Mouse (Mus musculus): Measurements from ENCODE around the gene B4galnt3. TPM values are rescaled to one million over a fixed set of nuclear protein-coding genes. Genes with fewer than 3 reads are reported as not detected.

Gene B4galnt3
- total RNA-seq, 2 experiments from 2014 or later, result not detected

DNA sequence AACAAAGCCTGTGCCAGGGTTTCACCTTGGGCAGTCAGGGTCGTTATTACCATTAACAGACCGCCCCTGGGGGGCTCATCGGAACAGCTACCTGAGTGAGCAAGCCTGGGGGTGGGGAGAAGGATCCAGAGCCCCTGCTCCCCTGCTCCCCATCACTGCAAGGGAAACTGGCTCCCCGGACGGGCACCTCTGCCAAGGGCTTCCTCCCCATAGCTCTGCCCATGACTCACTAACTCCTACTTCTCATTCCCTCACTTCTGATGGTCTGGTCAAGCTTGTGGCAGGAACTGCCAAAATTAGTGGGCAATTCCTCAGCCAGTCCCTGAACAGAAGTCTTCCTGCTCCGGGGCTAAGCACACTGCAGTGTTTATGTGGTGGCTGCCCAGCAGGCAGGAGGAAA, 19.1 kb downstream of the B4galnt3 start:
- ATAC-seq (ENCODE audit: poor library complexity, severe bottlenecking), result no peak

DNA sequence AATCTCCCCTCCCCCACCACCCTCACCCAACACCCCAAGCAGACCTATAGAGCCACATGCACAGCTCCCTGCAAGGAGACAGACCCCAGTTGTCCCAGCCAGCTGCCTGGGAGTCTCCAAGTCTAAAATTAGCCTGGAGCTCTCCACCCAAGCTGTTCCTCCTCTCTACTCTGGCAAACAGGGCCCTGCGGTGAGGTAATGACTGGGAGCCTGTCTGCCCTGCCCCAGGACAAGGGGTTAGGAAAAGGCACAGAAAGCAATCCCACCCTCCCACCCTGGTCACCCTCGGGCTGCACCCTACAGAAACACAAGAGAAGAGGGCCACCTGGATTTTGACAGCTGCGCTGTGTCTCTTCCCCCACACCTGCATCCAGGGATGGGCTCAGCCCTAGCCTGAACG, 19.5 kb downstream of the B4galnt3 start:
- ATAC-seq (ENCODE audit: poor library complexity, severe bottlenecking), result no peak

DNA sequence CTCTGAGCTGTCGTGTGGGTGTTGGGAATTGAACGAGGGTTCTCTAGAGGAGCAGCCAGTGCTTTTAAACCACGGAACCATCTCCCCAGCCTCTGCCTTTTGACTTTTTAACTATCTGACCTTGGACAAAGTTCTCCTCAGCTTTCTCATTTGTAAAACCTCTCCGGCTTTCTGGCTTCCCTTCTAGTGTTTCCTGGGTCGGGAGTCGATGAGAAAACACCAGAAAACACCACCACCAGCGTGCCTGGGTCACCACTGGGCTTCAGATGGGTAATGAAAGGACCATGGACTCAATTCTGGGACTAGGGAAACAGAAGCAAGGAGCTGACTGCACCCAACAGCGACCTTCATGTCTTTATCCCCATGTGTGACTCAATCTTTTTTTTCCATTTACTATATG, 20.2 kb downstream of the B4galnt3 start:
- ATAC-seq (ENCODE audit: poor library complexity, severe bottlenecking), result no peak

DNA sequence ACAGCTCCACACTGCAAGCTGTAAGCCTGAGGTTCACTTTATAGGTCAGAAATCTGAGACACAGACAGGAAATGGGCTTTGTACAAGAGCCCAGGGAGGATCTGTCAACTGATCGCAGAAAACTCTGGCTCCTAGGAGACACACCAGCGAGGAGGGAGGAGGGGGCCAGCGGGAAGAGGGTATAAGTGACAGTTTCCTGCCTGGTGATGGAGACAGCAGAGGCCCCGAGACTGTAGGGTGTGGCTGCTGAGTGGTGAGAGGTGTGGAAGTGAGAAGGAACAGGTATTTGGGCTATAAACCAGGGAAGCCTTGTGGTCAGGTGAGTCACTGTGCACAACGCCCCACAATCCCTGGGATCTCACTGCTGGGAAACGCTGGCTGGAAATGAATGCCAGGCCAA, 30.2 kb downstream of the B4galnt3 start:
- ATAC-seq (ENCODE audit: poor library complexity, severe bottlenecking), result no peak

DNA sequence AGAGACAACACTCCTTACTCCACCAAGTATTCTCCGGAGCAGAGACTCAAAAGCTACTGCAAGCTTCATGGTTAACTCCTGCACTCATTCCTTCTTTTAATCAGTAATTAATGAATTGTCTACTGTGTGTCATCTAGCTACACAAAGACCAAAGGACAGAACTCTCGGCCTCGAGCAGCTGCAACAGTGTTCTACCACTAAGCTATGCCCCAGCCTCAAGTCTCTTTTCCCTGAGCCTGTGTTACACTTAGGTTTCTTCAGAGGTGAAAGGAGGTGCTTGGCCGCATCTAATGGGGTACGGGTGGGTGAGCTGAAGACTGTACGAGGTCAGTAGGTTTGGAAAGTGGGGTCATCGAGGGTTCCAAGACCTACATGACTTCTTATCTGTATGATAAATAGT, 30.8 kb downstream of the B4galnt3 start:
- ATAC-seq (ENCODE audit: poor library complexity, severe bottlenecking), result no peak

DNA sequence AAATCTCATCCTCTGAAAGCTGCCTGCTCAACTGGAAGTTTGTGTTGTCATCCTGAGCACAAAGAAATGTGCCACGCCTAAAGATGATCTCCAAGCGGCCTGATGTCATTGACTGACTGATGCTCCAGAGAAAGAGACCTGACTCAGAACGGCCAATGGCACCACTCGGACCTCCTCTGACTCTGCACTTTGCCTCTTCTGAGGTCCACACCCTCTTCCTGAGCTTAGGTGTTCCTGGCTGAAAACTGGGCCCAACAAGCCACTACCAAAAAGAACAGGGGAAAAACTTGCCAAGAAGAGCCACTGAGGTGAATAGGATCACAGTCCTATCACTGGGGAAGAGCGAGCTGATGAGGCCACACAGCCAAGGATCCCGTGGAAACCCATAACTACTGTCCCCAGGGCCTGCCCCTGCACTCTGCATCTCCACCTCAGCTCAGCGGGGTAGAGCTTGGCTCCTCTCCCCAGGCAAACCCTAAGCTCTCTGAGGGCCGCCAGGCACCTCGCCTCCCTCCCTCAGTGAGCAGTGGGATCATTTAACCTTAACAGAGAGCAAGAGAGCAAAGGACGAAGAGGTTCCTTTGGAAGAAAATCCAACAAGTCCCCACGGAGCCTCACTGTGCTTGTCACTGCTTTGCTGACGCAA, 31.4 kb downstream of the B4galnt3 start:
- ATAC-seq (ENCODE audit: poor library complexity, severe bottlenecking), result no peak

DNA sequence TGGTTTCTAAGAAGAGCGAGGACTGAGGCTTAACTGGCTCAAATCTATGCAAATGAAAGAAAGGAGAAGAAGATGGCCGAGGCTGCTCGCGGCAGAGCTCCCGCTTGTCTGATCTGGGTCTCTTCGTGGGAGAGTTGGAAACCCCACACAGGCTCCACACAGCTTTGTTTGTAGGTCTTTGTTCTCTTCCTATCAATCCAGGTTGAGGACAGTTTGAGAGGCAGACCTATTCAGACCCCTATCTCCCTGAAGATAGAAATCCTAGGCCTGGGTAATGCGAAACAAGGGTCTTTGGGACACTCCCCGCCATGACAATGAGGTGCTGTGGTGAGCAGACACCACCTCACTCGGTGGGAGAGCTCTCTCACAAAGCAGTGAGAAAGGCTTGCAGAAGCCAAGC, 34.9 kb downstream of the B4galnt3 start:
- ATAC-seq (ENCODE audit: poor library complexity, severe bottlenecking), result no peak

DNA sequence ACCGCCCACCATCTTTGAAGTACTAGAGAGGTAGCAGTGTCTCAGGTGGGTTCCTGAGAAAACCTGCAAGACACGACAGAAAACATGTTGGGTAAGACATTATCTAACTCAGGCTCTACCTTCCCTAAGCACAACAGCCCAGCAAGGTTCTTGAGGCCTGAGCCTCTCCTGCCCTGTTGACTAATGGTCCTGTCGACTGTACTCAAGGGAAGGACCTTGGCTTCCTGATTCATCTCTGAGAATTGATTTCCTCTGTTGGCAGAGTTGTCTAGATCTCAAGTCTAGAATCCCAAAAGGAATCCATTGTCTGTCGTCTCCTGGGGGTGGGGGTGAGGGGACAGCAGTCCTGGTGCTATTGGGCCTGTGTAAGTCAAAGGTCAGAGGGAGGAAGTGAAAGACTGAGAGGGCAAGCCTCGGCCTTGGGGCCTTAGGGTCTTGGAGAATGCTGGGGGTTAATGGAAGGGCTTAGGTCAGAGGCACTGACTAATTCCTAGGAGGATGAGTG, 37.9 kb downstream of the B4galnt3 start:
- no peak for ATAC-seq (ENCODE audit: poor library complexity, severe bottlenecking)

DNA sequence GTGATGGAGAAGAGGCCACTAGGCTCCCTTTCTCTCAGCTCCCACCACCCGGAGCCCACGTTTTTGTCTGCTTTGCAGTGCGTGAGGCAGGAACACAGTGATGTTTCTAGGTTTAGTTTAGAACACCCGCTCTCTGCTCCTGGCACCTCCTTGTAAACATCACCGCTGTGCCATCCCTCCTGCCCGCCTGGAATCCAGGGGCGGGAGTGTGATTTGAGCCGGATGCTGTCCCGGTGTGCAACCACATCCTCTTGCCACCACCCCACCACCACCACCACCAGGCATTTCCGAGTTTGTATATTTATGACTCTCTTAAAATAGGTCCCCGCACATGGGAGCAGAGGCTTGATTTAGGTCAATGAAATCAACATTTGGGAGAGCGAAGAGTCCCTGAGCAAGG, 38.7 kb downstream of the B4galnt3 start:
- ATAC-seq (ENCODE audit: poor library complexity, severe bottlenecking), result no peak

DNA sequence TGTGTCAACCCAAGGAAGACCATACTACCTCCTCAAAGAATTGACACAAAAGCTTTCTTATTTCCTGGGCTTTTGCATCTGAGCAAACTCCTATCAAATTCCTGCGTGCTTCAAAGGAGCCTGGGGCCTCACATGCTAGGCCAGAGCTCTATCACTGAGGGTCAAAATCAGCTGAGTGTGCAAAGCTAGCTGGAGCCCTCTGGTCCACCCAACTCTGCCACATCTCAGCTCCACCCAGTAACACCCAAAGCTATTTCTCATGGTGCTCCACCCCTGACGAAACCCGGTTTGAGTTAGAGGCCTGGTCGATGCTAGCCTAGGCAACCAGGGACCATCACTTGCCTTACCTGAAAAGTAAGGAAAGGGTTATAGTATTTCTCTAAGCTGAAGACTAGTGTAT, 39.2 kb downstream of the B4galnt3 start:
- no peak for ATAC-seq (ENCODE audit: poor library complexity, severe bottlenecking)

DNA sequence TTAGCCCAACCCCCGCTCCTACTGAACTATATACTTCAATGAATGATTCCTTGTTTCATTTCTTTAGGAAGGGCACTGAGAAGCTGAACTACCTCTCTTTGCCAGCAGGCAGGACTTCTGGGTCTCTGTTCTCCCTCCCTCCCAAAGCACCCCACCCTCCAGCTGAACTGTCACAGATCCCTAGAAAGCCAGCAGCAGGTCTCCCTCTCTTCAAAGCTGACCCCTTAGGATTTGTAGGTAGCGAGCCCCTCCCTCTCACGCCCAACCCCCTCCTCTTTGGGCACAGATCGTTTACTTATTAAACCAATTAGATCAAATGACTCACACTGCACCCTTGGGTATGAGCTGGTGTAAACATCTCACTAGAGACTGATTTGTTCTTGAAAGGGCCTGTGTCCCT, 39.7 kb downstream of the B4galnt3 start:
- no peak for ATAC-seq (ENCODE audit: poor library complexity, severe bottlenecking)

DNA sequence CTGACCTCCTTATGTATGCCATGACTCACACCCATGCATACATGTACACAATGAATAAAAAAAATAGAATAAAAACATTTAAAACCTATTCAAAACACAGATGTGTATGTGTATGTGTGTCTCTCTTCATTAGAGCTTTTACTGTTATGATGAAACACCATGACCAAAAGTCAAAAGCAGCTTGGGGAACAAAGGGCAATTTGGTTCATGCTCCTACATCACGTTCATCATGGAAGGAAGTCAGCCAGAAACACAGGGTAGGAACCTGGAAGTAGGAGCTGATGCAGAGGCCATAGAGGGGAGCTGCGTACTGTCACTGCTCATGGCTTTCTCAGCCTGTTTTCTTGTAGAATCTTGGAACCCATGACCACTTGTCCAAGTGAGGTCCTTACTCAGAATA, 41.6 kb downstream of the B4galnt3 start:
- ATAC-seq (ENCODE audit: poor library complexity, severe bottlenecking), result no peak

DNA sequence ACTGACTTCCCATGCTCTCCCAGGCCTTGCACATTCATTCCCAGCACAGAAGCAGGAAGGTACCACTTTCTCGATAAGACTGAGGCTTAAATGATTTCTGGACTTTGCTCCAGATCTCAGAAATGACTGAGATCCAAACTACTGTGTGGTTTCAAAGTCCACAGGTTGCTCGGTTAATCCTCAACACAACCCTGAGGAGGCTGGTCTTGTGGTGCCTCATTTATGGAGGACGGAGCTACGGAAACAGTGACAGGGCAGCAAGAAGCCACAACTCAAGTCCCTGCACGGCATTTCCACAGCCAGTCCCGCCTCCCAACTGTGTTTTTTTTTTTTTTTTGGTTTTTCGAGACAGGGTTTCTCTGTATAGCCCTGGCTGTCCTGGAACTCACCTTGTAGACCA, 43.3 kb downstream of the B4galnt3 start:
- ATAC-seq (ENCODE audit: poor library complexity, severe bottlenecking), result no peak

DNA sequence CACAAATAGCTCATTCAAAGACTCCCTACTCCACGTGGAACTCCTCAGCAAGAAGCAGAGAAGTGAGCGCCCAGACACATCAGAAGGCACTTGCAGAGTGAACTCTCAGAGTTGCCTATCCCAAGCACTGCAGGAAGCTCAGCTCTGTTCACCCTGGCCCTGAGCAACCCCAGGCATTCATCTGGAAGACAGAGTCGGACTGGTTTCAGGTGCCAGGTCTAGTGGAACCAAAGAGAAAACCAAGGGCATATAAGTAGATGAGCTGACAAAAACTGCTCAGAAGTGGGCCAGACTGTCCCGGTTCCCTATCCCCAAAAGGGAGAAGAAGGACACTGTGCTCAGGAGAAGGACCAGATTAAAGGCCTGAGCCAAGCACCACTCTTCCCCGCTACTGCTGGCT, 44.5 kb downstream of the B4galnt3 start:
- no peak for ATAC-seq (ENCODE audit: poor library complexity, severe bottlenecking)

DNA sequence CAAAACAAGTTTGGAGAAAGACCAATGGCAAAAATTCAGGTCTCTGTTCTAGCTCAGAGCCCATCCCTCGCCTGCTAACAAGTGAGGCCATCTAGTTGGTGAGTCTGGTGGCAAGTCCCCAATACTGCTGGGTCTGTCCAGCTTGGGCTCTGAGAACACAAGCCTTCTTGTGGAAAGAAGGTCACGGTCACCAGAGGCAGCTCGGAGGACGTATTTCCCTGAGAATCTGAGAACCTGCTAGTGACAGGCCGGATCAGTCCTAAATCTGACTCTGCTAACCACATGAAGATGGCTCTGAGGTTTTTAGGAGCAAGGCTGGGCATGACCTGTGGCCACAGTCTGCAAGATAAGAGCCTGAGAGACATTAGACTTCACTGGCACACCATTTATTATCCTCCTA, 47.7 kb downstream of the B4galnt3 start:
- no peak for ATAC-seq (ENCODE audit: poor library complexity, severe bottlenecking)

DNA sequence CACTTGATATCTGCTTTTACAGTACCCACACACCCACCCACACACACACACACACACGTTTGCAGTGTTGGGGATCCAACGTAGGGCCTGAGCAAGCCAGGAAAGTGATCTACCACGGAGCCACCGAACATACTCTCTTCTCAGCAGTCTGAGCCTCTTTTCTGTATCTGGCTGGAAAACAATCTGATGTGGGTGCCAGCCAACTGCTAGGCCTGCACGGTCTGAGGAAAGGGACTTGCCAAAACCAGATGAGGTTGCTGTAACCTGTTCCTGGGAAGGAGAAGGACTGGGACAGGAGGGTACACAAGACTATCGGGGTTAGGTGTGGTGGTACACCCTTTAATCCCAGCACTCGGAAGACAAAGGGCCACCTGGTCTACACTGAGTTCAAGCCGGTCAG, 51.1 kb downstream of the B4galnt3 start:
- ATAC-seq (ENCODE audit: poor library complexity, severe bottlenecking), result no peak

DNA sequence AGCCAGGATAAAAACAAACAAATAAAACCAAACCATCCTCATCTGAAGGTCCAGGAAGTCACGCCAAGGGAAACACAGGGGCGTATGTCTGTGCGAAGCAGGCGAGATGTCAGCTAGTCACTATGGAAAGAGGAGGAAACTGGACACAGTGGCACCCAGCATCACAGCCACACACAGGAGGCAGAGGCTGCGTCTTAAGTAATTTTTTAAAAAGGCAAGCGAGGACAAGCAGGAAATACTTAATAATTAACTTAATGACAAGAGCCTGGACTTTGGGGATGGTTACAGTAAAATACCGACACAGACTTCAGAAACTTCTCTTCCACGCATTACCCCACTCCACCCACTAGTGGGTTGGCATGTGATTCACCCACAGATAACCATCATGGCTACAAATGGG, 51.8 kb downstream of the B4galnt3 start:
- ATAC-seq (ENCODE audit: poor library complexity, severe bottlenecking), result no peak

DNA sequence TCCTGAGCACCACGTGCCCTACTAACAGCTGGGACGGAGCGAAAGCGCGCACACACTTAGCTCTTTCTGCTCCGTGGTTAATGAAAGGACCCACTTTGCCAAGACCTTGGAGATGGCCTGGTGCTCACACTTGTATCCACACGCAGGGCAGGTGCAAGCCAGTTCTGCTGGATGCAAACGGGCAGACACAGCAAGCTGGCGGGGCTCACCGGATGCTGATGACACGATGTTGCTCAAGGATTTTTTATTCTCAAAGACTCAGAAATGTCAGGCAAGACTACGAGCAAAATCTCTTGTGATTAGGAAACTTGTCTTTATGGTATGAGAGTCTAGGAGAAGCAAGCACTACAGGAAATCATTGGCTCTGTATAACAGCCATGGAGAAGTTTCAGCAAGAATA, 52.9 kb downstream of the B4galnt3 start:
- no peak for ATAC-seq (ENCODE audit: poor library complexity, severe bottlenecking)

DNA sequence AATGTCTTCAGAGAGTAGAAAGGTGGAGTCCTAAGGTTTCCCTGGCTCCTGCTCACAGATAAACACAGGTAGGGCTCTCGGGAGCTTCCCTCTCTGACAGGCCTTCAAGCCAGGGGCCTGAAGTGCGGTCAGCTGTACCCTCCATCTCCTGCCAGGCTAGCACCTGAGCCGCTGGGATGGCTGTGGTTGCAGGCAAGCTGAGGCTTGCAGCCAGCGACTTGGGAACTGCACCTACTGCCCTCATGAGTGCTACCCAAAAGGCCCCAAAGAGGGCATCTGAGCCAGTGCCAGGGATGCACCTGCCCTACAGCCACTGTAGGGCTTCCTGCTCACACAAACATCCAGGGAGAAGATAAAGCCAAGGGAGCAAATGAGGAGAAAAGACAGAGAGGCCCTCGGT, 53.9 kb downstream of the B4galnt3 start:
- ATAC-seq (ENCODE audit: poor library complexity, severe bottlenecking), result no peak

DNA sequence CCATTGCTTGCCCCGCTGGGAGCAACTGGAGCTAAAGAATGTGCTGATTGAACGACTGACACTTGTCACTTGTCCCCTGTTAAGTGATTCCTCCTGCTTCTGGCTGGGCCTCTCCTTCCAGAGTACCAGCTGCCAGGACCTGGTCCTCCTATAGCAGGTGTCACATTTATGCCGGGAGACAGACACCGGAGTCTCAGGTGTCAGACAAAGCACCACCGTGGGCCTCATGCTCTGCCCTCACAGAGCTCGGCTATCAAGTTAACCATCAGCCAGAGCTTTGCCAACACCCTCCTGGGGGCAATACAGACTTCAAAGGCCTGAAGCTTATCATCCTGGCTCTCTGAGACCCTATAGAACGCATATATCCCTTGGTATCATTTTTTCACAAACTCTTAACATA, 58.5 kb downstream of the B4galnt3 start:
- no peak for ATAC-seq (ENCODE audit: poor library complexity, severe bottlenecking)

DNA sequence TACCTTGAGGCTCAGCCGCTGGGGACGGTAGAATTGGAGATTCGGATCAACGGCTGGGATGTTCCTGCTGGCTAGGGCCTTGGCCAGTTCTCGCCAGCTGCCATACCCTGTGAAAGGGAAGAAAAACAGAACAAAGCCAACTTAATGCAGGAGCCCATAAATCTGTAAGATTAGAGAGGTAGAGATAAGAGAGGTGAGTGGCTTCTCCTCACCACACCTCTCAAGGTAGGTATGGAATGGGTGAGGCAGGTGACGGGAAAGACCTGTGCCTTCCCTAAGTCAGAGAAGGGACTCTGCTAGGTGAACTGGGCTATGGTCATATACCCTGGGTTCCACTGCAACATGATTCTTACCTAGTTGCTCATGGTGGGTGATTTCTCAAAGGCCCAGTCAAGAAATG, 61.5 kb downstream of the B4galnt3 start:
- no peak for ATAC-seq (ENCODE audit: poor library complexity, severe bottlenecking)

DNA sequence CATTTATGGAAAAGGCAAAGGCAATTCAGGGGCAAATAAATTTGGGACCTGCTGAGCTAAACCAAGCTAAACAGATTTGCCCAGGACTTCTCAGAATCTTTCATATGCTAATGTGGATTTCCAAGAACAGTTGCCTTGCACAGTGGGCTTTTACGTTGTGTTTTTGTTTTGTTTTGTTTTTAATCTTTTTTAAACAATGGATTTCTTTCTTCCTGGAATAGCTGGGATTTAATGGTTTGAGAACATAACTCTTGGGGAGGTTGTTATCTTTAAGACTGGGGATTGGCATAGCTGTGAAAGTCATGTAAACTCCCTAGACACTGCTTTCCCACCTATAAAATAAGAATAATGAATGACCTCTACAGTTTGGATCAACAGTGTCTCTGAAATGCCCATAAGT, 63.9 kb downstream of the B4galnt3 start:
- ATAC-seq (ENCODE audit: poor library complexity, severe bottlenecking), result no peak

DNA sequence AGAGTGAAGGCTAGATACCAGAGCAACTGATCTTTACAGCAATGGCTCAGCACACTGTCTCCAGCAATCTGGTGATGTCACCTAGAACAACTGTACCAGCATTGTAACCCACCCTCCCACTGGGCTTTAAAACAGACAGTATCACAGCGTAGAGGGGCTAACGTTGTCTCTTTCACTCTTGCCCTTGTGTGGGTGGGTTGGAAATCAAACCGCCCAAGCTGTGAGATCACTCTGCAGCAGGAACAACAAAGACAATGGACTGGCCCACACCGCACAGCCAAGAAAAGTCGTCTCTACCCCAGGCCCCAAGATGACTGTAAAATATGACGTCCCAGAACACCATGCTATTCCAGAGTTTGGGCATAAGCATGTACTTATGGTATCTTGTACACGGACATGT, 64.6 kb downstream of the B4galnt3 start:
- no peak for ATAC-seq (ENCODE audit: poor library complexity, severe bottlenecking)
